Mouse (Mus musculus) brain, embryonic 14.5 days (tissue): ENCODE measurements around the gene Shc4.

Experiments
- CTCF ChIP-seq: fragments of 200-500 bp; IDR thresholded peaks from 2 replicates; pipeline ENCODE4 v1.5.1; 2012; ENCODE audit warnings: inconsistent platforms, mild to moderate bottlenecking, moderate library complexity, borderline replicate concordance; ENCODE audit not compliant: insufficient read depth, insufficient read length; ENCODE audit errors: extremely low read depth
- POLR2A ChIP-seq: fragments of 200-500 bp; IDR thresholded peaks from 2 replicates; pipeline ENCODE4 v1.6.1; 2012; ENCODE audit warnings: mild to moderate bottlenecking, inconsistent platforms, borderline replicate concordance; ENCODE audit not compliant: poor library complexity, insufficient read depth, insufficient read length, severe bottlenecking; ENCODE audit errors: extremely low read depth

- TF ChIP-seq POLR2A = no peak
- TF ChIP-seq CTCF = no peak
Measured at GRCm38 (mm10) chr2:125606220-125606845, 117.6 kb downstream of the Shc4 start.
